Mouse (Mus musculus): Measurements from ENCODE around the gene Nceh1.

- TF ChIP-seq POLR2A (IDR thresholded peaks at IDR 0.05; ENCODE audit: insufficient read length, low read depth): peak; percentile 41
- no peak for TF ChIP-seq E2F4 (IDR thresholded peaks at IDR 0.05; ENCODE audit: insufficient read depth)
- no peak for TF ChIP-seq TCF12 (IDR thresholded peaks at IDR 0.05; ENCODE audit: insufficient read depth, poor library complexity, severe bottlenecking)
- TF ChIP-seq USF1 (IDR thresholded peaks at IDR 0.05; ENCODE audit: low read depth): no peak
- no peak for TF ChIP-seq REST (IDR thresholded peaks at IDR 0.05; ENCODE audit: insufficient read depth, insufficient read length)
- no peak for TF ChIP-seq MAX (IDR thresholded peaks at IDR 0.05; ENCODE audit: low read depth)
Measured at GRCm38 (mm10) chr3:27155051-27155855, 27.5 kb upstream of the Nceh1 start.

Measured in myocyte (in vitro differentiated cells).